Mouse (Mus musculus): ENCODE data around the gene Cul9.

Gene Cul9

DNA sequence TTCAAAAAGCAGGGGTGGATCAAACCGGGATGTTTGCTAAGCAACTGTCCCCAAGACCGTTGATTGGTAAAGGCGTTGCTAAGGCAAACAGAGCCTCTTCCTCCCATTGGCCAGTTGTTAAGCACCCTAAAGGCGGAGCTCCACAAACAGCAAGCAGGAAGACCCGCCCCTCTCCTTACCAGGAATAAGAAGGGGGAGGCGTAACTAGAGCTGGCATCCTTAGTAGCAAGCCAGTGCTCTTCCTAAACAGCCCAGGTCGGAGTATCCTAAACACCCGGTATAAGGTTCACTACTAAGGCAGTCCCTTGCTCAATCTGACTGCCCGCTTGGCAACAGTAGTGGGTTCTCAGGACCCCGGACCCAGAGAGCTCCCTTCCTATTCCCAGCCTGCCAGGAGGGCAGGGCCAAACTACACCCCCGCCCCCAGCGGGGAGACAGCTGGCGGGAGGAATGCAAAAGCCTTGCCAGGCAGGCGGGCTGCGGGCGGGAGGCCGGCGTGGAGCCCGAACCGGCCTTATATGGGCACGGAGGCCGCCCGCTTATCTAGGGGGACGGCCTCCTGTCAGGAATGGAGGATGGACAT is 6.7 kb upstream of the Cul9 start:
- peak; percentile 97 for DNase-seq

DNA sequence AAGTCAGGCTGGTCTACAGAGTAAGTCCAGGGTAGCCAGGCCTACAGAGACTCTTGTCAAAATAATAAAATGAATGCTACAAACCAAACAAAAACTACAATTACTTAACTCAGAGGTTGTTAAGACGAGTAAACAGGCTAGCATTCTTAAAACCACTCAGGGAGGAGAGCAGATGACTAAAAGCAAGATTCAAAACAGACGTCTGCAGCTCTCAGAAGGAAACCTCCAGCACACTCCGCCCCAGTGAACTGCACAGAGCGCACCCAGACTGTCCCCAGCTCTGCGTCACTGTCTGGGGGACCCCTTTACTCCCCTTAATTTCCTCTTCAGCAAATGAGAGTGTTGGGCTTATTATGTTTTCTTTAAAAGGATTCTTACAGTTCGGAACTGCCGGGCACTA is 6.0 kb upstream of the Cul9 start:
- no peak for DNase-seq

DNA sequence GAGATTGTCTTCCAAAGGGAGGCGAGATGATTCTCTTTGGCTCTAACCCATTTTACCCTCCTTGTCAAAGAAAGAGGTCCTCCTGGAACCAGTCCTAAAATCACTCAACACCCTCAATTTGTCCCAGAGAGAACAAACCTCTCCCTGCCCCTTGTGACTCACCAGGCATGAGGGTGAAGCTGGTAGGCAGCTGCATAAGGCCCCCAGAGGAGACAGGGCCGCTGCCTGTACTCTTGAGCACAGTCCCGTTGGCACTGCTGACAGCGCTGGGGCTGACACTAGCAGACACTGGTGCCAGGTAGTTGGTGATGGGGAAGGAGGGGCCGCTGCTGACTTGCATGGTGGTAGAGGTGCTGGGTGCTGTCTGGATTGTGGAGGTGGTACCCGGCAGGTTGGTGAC is 5.2 kb upstream of the Cul9 start:
- DNase-seq: no peak

DNA sequence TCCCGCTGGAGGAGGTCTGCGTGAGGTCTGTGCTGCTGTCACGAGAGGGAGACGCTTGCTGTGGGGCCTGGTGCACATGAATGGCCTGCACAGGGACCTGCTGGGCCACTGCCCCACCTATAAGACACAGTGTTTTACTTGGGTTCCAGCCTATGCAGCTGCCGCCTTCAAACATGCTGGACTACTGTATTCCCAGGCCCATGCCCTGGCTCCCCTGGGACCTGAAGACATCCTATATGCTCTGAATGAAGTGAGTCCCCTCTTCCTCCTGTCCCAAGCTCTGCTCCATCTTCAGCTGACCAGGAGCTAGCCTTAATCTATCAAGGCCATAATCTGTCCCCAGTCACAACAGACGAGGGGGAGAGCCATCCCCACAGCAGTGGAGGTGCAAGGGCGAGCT is 4.7 kb upstream of the Cul9 start:
- DNase-seq: no peak

DNA sequence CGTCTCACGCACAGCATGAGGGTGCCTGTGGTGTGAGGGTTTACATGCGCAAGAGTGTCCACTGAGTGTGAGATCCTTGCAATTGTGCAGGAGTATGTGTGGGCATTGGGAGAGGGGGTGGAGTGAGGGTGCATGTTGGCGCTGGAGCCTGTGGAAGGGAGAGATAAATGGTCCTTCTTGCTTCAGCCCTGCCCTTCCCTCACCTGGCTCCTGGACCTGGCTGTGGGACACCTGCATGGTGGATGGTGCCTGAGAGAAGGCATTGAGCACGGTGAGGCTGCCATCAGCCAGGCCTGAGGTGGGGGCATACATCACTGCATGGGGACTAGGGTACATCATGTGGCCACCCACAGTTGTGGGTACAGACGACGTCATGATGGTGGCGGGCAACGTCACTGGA is 3.5 kb upstream of the Cul9 start:
- no peak for DNase-seq

DNA sequence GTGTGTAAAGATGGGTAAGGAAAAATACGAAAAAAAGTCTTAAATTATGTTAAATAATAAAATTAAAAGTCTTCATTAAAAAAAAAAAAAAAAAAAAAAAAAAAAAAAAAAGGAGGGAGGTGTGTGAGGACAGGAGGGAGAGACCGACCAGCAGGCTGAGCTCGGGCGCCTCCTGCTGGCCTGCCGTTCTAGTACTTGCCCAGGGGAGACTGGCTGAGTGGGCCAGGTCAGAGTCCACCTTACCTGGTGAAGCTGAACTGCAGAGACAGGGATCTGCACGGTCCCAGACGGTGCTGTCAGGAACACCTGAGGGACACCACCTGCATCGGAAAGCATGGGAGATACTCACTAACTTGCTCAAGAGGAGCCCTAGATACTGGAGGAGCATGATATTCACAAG is 3.0 kb upstream of the Cul9 start:
- peak; percentile 62 for DNase-seq

DNA sequence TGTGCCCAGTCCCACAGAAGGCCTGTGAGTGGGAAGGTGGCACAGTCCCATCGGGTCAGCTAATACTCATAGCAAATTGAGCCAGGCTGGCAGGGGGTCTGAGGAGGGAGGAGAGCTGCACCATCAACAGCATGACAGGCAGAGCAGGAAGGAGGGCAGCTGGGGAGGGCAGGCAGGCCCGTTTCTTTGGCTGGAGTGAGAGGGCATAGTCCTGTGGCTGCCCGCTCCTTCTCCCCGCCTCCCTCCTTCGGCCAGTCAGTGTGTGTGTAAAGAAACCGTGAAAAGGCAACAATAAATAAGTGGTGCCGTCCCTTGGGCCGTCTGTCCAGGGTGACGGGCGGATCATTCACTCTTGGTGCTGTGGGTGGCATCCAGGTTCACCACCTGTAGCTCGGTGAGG is 2.6 kb upstream of the Cul9 start:
- DNase-seq: no peak

DNA sequence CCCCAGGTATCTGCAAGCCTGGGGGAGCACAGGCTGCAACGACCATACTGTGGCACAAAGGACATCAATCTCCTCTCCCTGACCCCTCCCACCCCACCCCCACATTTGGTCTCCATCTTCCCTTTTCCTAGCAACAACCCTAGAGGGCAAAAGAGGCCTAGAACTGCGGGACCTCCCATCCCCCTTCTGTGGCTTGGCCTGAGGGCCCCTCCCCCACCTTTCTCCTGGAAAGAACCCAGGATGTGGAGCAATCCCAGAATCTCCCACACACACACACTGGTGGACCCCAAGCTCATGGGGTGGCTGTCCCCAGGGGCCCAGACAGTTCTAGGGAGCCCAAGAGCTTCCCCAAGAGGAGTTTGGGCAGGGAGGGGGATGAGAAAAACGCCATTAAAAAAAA is 1.7 kb upstream of the Cul9 start:
- no peak for DNase-seq

DNA sequence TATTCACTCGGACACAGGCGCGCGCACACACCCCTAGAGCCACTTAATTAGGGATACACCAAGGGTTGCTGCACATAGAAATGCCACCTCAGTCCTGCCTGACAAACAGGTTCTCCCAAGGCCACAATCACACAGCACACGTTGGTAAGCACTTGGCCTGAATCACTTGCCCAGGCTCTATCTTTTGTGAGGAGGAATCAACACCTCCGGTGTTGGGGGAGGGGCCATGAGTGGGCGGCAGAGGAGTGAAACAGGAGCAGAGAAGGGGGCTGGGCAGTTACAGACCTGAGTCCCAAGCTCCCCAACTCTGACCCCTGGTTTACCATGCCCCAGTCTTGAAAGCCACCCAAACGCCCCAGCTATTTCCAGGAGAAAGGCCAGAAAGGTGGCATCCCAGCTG is 807 bp upstream of the Cul9 start:
- peak; percentile 15 for DNase-seq

DNA sequence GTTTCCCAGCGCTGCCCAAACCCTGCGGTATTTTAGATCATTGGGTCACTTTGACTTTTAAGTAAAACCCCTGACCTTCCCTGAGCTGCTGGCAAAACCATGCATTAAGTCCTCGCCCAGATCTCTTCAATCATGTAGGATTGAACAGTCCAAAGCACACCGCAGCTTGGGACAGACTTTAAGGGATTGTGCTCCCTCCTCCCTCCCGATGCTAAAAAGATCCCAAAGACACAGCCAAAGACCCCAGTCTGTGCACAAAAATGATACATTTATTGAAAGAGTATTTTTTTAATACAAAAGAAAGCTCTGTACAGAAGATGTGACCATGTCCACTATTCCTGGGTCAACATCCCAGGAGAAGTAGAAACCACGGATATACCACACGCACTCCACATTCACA is 403 bp upstream of the Cul9 start:
- no peak for DNase-seq

DNA sequence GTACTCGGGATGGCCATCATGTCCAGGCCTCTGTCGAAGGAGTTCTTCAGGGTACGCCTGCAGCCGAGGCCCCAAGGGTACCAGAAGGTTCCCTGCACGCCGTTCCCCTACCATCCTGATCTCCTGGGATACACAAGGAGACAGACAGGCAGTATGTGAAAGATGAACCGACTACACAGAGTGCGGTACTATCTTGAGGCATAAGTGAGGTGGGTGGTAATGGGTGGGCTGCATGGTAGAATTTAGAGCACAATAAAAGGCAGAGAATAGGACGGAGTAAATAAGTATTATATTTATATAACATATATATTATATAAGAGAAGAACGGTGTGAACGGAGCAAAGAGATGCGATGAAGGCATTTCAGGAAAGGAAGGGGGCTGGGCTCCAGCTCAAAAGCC is 2.5 kb downstream of the Cul9 start:
- DNase-seq: no peak

DNA sequence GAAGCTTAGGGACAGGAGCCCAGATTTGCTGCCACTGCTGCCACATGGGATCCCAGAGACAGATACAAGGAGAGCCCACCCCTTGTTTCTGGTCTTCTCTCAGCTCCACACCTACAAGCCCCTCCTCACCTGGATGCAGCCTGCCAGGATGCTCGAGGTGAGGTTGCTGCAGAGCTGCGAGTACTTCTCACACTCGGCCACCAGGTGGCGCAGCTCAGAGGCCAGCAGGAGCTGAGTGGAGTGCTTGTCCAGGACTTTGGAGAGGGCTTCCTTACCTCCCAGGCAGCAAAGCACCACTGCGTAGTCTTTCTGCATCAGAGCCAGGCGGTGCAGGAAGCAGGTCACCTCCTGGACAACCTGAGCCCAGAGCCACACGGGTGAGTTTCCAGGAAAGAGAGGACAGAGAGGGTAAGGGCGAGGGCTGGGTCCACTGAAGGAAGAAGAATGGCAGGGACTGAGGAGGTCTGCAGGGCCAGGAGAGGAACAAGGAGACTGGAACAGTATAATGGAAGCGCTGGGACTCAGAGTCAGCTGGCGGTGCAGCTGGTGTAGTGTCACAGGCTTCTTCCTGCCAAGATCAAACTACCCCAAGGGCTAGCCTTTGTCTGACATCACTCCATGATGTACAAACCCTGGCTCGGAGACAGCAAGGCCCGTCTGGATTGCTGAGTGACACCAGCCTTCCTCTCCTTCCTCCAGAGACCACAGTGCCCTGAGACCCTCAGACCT is 20.4 kb downstream of the Cul9 start:
- peak; percentile 81 for DNase-seq

DNA sequence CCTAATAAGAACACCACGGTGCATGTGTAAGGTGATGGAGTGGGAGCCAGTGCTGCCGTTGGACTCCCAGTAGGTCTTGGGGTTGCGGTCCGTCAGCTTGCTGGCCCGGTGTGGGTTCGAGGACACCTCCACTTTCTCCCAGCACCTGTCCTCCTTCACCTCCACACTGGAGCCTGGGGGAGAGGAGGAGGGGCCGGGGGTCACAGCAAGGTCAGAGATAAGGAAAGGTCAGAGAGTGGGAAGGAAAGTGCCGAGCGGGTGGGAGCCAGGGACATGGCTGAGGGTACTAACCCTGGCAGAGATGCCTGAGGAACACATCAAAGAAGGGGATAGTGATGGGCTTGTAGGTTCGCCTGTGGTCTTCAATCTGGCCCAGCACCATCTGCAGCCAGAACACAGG is 21.1 kb downstream of the Cul9 start:
- no peak for DNase-seq

DNA sequence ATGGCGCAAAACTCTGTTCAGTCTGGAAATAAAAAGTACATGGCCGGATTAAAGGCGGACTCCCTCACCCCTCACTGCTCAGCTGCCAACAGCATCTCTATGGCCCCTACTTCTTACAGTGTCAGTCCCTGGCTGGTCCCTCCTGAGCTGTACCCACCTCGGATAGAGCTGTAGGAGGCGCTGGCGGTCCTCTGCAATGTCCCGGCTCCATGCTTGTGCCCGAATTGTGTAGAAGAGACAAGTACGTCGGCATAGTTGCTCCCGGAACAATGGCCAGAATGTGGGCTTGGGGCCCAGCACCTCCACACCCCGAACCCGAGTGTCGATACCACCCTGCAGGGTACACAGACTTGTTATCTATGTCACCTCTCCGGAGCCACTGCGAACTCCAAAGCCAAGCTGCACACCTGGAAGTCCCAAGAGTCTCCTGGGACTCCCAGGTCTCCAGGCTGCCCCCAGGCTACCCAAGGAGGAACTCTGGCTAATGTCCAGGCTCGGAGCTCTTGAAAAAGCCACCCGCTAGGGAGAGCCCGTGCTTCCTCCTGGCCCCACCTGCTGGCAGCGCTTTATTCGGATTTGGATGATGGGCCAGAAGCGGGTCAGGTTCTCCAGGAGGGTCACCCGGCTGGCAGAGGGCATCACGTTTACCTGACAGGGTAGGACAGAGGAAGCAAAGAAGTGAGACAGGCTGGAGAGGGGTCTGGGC is 24.1 kb downstream of the Cul9 start:
- peak; percentile 34 for DNase-seq

DNA sequence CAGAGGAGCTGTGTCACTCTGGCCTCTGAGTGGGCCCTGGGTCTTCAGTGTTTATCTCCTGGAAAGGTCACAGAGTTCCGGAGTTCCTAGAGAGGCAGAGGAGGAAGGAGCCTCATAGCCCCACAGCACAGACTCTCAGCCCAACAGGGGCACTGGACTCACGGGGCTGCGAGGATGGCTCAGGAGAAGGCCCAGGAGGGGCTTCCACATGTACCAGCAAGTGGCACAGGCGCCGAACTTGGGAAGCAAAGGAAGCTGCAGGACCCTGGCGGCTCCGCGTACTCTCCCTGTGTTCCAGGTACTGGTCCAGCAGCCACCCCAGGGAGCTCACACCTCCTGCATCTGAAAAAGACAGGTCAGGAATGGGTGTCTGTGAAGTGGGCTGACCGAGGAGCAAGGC is 25.0 kb downstream of the Cul9 start:
- DNase-seq: no peak

DNA sequence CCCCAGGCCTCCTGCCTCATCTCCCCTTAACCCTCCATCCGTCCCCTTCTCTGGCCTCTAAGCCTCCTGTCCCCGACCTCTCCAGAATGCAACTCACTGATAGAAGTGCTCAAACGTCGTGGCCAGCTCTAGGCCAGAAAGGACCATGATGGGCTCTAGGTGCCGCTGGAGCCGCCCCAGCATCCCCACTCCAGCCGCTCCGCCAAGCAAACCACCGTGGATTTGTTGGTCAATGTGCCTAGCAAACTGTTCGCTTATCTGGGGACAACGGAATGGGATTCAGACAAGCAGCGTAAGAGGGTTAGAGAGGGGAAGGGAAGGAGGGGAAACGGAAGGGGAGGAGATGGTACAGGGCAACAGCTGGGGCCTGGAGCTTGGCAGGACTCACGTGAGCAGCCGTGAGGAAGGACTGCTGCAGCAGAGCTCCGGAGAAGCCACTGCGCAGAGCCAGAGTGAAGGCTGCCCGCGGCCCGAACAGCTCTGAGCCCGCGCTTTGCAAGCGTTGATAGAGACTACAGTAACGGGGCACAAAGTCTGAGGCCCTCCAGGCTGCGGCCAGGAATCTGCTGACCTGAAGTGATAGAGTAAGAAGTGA is 25.7 kb downstream of the Cul9 start:
- no peak for DNase-seq

DNA sequence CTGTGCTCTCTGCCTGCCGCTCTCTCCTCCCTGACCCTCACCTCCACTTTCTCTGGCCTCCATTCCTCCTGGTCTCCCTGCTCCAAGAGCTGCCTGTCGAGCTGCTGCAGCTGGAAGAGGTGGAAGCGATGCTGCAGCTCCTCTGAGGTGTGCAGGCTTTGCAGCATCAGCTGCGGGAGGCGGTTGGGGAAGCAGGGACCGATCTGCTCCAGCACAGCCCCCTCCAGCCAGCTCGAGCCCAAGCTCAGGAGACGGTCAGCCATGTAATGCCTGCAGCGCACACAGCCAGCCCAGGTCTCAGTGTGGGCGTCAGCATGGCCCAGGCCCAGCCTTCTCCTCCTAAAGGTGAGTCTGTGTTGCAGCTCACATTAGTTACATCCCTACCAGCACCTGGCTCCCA is 26.2 kb downstream of the Cul9 start:
- DNase-seq: no peak

DNA sequence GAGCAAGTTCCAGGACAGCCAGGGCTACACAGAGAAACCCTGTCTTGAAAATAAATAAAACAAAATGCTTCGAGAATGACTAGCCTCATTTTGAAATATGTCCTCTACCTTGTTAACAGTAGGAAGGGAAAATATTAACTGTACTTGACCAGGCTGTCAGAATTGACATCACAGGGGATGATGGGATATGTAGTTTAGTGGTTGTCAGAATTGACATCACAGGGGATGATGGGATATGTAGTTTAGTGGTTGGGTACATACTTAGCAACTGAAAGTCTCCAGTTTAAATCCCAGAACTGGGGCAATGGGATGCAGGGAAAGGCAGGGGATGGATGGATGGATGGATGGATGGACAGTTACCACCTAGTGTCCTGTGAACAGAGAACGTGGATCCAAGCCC is 32.9 kb downstream of the Cul9 start:
- peak; percentile 8 for DNase-seq

DNA sequence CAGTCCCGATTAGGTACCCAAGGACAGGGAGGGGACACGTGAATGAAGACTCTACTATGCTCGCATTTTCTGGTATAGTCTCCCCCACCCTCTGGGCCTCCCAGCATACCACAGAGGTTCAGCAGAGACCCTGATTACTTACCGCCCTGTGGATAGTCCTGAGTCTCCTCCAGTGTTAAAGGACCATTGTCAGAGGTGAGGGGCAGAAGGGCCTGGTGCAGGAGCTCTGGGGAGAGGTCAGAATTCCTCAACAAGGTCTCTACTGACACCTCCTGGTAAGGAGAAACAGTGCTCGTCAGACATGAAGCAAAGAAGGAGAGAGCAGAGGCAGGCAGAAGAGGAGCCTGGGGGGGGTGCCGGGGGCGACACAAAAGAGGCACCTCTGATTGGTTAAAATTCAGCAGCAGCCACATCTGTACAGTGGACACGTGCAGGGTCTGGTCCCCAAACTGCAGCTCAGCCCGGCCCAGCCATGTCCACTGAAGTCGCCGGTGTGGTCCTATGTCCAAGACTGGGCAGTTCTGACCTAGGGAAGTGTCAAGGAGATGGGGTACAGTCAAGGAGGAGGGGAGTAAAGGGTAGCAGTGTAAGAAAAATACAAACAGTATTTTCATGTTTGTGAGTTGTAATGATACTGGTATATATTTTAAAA is 35.0 kb downstream of the Cul9 start:
- peak; percentile 7 for DNase-seq

DNA sequence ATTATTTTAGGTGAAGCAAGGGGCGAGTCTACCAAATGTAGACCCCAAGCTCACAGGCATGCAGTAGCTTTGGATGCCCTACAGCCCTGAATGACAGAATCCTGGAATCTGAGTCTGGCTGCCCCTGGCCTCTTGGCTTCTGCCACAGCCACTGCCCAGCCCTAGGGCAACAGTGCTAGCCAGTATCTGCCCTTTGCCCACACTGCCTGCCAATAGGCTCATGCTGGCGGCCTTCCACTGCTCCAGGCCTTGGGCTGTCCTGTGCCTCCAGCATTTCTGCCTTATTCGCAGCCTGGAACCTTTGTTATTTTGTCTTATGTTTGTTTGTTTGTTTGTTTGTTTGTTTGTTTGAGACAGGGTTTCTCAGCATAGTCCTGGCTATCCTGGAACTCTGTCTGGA is 40.6 kb downstream of the Cul9 start:
- no peak for DNase-seq

DNA sequence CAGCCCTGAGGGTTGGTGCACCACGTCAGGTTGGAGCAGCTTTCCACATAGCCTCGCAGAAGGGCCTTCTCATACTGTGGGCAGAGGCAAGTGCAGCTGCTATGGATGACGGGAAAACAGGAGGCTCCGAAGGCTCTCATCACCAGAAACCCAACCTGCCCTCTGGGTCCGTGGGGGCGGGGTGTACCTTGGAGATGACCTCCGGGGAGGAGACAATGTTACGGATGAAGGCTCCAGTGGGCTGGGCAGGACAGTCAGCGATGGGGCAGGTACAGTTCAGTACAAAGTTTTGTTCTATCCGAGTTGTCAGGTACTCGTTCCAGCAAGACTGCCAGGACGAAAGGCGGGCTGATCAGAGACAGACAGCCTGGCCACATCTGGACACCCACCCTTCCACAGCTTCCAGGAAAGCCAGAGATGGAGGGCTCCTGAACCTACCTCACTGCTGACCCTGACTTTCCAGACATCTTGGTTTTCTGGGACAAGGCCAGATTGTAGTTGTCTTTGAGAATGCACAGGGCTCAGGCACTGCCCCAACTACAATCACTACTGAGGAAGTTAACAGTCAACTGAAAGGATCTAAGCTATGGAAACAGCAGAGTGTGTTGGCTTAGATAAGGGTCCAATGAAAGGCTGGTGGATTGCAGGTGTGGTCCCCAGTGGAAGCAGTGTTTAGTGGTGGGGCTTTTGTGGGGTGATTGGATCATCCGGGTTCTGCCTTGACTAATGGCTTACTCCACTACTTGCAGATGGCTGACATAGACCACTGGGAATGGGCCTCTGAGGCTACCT is 42.1 kb downstream of the Cul9 start:
- DNase-seq: no peak

DNA sequence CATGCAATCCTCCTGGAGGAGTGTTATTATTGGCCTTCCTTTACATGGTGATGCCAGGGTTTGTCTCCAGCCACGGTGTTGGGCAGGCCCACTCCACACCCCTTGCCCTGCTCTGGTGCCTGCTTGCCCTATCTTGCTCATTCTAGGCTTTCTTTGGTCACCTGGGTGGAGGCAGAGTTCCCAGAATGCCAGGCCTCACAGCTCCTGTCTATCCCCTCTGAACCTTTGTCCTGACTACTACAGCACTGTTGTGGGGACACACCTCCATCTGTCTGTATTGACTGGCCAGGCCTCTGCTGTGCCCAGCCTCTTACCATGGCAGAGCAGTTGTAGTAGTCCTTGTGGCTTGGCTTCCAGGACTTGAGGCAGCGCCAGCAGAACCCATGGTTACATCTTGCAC is 43.4 kb downstream of the Cul9 start:
- no peak for DNase-seq

DNA sequence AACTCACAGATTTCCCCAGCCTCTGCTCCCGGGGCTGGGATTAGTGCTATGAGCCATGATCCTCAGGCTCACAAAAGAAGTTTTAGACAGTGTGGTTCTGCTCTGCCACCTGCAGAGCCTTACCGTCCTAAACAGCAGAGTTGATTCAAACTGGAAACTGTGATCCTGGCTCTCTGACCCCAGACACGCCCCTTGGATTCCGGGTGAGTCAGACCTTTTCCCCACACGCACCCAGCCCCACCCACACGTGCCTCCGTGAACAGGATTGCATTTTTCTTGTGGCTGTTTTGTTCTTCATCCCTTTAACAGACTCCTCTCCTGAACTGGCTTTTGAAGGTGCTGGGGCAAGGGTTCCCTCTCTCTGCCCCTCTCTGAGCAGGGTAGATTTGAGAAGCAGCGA is 48.2 kb downstream of the Cul9 start:
- no peak for DNase-seq

Data from lung, postnatal 36 days (tissue).